Comparison of ENCODE assay signal across 27 mouse cellular contexts in genomic region chr4:155807841-155808240, GRCm38 (mm10). TPM values are rescaled to one million over a fixed set of nuclear protein-coding genes. Genes with fewer than 3 reads are reported as not detected.
"Had no signal": no experiment of that assay in that cellular context is flagged by ENCODE, and none has a peak within 500 bp of the region (broad histone marks: within the 10 kb centered on the region; RNA-seq: fewer than 3 reads in every experiment).

No protein-coding gene starts in this region.

- DNase-seq: kidney, adult 8-10 months; layer of hippocampus, postnatal 36 days; lung, adult 18-20 months; lung, postnatal 10 days; lung, postnatal 36 days; thymus, adult 18-20 months; thymus, postnatal 36 days had no signal

- ATAC-seq: inflammation-experienced regulatory T-cells, adult 6 months; midbrain, embryonic 13.5 days; midbrain, embryonic 16.5 days had no signal

- H3K4me2 ChIP-seq: liver, embryonic 11.5 days; lung, embryonic 15.5 days; midbrain, embryonic 13.5 days; neural tube, embryonic 13.5 days had no signal

- H3K27me3 ChIP-seq: lung, embryonic 15.5 days; megakaryocyte, embryonic 14.5 days; midbrain, embryonic 13.5 days; neural tube, embryonic 13.5 days had no signal

- H3K9ac ChIP-seq: liver, embryonic 14.5 days; lung, embryonic 15.5 days; midbrain, embryonic 13.5 days; neural tube, embryonic 13.5 days had no signal

- H3K27ac ChIP-seq: kidney, postnatal 0 days; left cerebral cortex, adult 2 months; liver, embryonic 14.5 days; lung, embryonic 15.5 days; midbrain, embryonic 10.5 days; midbrain, embryonic 13.5 days; neural tube, embryonic 13.5 days had no signal

- H3K9me3 ChIP-seq: lung, embryonic 15.5 days; megakaryocyte, embryonic 14.5 days; midbrain, embryonic 10.5 days; midbrain, embryonic 13.5 days; neural tube, embryonic 13.5 days had no signal

- H3K4me3 ChIP-seq: left cerebral cortex, adult 2 months; lung, embryonic 15.5 days; megakaryocyte, embryonic 14.5 days; midbrain, embryonic 10.5 days; midbrain, embryonic 13.5 days; myocyte; neural tube, embryonic 13.5 days had no signal

RNA-seq across cellular contexts. Expression of gene Ankrd65, which starts 17.6 kb away (rescaled TPM):
- total RNA-seq: layer of hippocampus, adult 8-10 months; layer of hippocampus, postnatal 10 days; layer of hippocampus, postnatal 36 days; left cerebral cortex, postnatal 10 days; left cerebral cortex, postnatal 36 days; monocyte, adult 5-6 weeks had no signal
- polyA plus RNA-seq: inflammation-experienced regulatory T-cells, adult 6 months; limb, embryonic 11.5 days; limb, embryonic 14.5 days; liver, embryonic 11.5 days; midbrain, embryonic 10.5 days; midbrain, embryonic 13.5 days; midbrain, embryonic 16.5 days; myocyte; neural tube, embryonic 13.5 days; small intestine, adult 2 months had no signal

RNA-seq across cellular contexts. Expression of gene Tmem88b, which starts 22.2 kb away (rescaled TPM):
- total RNA-seq: monocyte, adult 5-6 weeks had no signal
- polyA plus RNA-seq: inflammation-experienced regulatory T-cells, adult 6 months had no signal
